8 mouse cellular contexts compared by ENCODE assay signal in the genomic region with DNA sequence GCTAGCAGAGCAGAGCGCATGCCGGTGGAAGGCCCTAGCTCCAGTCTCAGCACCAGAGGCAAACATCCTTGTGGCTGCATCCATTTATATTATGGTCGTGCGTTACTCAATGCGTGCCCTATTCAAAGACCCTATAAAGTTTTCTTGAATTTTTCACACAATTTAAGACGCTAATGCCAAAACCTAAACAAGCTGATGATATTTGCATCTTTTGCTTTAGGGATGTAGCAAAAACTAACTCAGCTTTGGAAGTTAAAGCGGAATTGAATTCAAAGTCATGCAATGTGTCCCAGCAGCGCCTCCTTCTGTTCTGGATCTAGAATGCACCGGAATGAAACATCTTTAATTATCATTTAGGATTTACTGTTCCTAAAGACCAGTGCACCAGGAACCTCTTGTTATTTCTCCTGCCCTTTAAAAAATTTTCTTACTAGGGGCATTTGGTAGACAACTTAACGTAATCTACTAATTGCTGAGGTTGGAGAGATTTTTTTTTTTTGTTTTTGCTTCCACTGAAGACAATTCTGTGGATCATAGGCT. TPM values are rescaled to one million over a fixed set of nuclear protein-coding genes. Genes with fewer than 3 reads are reported as not detected.
DNase-seq lines count a peak whose midpoint lies in the region; ATAC-seq and TF ChIP-seq lines count a peak whose summit lies in the region.

No protein-coding gene starts in this region.

- no peaks in the 10 kb centered on the region for H3K27me3 ChIP-seq in thymus, adult 2 months (ENCODE audit: control insufficient read depth, insufficient read depth, low read length)
- no peaks in the 10 kb centered on the region for H3K27me3 ChIP-seq in forebrain, embryonic 16.5 days (replicated peaks; ENCODE audit: control insufficient read depth, insufficient read depth, low read length)

- H3K9me3 ChIP-seq in forebrain, embryonic 16.5 days (ENCODE audit: control insufficient read depth, low read length) = no peaks in the 10 kb centered on the region

- WGBS in thymus, adult 2 months = 45% methylated on average over 10 of the region's 10 CpGs
- 30% methylated on average over 10 of the region's 10 CpGs for WGBS in forebrain, embryonic 16.5 days

- no peak overlapping the region for H3K9ac ChIP-seq in forebrain, embryonic 16.5 days (replicated peaks; ENCODE audit: low read depth, low read length)

- TF ChIP-seq CTCF in thymus, adult 2 months (IDR thresholded peaks at IDR 0.05; ENCODE audit: borderline replicate concordance, control insufficient read depth, extremely low read depth, insufficient read depth, low read length, poor library complexity) = no peak

- no peaks in the 10 kb centered on the region for H3K4me1 ChIP-seq in thymus, adult 2 months (replicated peaks; ENCODE audit: control insufficient read depth, insufficient read depth, low read length)
- H3K4me1 ChIP-seq in forebrain, embryonic 16.5 days (replicated peaks; ENCODE audit: control insufficient read depth, insufficient read depth, low read length) = peaks cover 16% of the 10 kb centered on the region

- no peak for ATAC-seq in CD4-positive, CD25-positive, alpha-beta regulatory T cell, adult 4 months
- ATAC-seq in forebrain, embryonic 16.5 days = no peak

- no peak for TF ChIP-seq POLR2A in thymus, adult 2 months (IDR thresholded peaks at IDR 0.05; ENCODE audit: control insufficient read depth, extremely low read depth, insufficient read depth, low read length, poor library complexity)

- no peak overlapping the region for H3K4me3 ChIP-seq in thymus, adult 2 months (ENCODE audit: control insufficient read depth, insufficient read depth, low read length)
- no peak overlapping the region for H3K4me3 ChIP-seq in forebrain, embryonic 16.5 days (replicated peaks; ENCODE audit: low read length)

- DNase-seq in heart, postnatal 10 days = peak; percentile 14 to 65
- no peak for DNase-seq in heart, adult 11 months
- DNase-seq in thymus, postnatal 0 days (ENCODE audit: low spot score) = peak; percentile 6
- DNase-seq in thymus, adult 2 months = no peak
- peak; percentile 85 for DNase-seq in embryo, embryonic 10.5 days (ENCODE audit: low spot score)
- peak; percentile 57 for DNase-seq in left cerebral cortex, postnatal 4 days

- H3K4me2 ChIP-seq in forebrain, embryonic 16.5 days (ENCODE audit: low read length) = no peak overlapping the region

- H3K27ac ChIP-seq in thymus, adult 2 months (ENCODE audit: control insufficient read depth, insufficient read depth, low read length) = no peak overlapping the region
- no peak overlapping the region for H3K27ac ChIP-seq in forebrain, embryonic 16.5 days (ENCODE audit: low read length)

- H3K36me3 ChIP-seq in thymus, adult 2 months (ENCODE audit: control insufficient read depth, insufficient read depth, low read length) = no peaks in the 10 kb centered on the region
- no peaks in the 10 kb centered on the region for H3K36me3 ChIP-seq in forebrain, embryonic 16.5 days (ENCODE audit: control insufficient read depth, insufficient read depth)

- intact Hi-C loops in heart, postnatal 10 days (cut with DNase I) = loop anchor here (5.0 kb wide), 2 partner anchors 75 to 90 kb away; no protein-coding TSS in a partner anchor
- intact Hi-C loops in left cerebral cortex, postnatal 4 days (cut with DNase I) = loop anchor here (5.0 to 10.0 kb wide), 2 partner anchors 67 to 95 kb away; no protein-coding TSS in a partner anchor

RNA-seq across cellular contexts. Expression of a gene that starts 47.2 kb away (rescaled TPM):
- not detected for total RNA-seq in heart, postnatal 10 days (2021)
- polyA plus RNA-seq in thymus, postnatal 0 days (2015; fragmentation: Nextera tagmentation; extraction: Ambion mirVana) = 0.03 and 0.04 TPM in 2 replicates
- 0.09 and 0.19 TPM in 2 replicates for polyA plus RNA-seq in thymus, adult 2 months (2012; rRNA removed)
- 10 to 100 TPM; 14.7 to 16.2 TPM for total RNA-seq in left cerebral cortex, postnatal 4 days (2021)
- polyA plus RNA-seq in CD4-positive, CD25-positive, alpha-beta regulatory T cell, adult 4 months (2017; shearing (Covaris generic)) = not detected
- polyA plus RNA-seq in forebrain, embryonic 16.5 days (2015; fragmentation: Nextera tagmentation; extraction: Ambion mirVana) = 10.3 and 10.7 TPM in 2 replicates

Comparison
In these comparisons a context has a peak if more than half of its experiments do, and no peak if none do; other contexts are left out.
1. DNase-seq: peak in heart, postnatal 10 days (2 of 2), thymus, postnatal 0 days (single experiment), embryo, embryonic 10.5 days (single experiment) and left cerebral cortex, postnatal 4 days (single experiment); none in heart, adult 11 months (single experiment) and thymus, adult 2 months (single experiment).